Mouse (Mus musculus) adrenal gland, postnatal 10 days (tissue): ENCODE measurements around the gene Snx19. TPM values are rescaled to one million over a fixed set of nuclear protein-coding genes. Genes with fewer than 3 reads are reported as not detected.
A peak's percentile ranks its signal among the peaks of the same experiment; 100 is the strongest.

Experiments used
- DNase-seq: peaks from one replicate; pipeline ENCODE4 v3.0.0; 2021; ENCODE audit warnings: mixed read lengths
- long read RNA-seq, 2 experiments: library from polyadenylated mRNA; stranded (forward); transcript quantifications; one replicate each; pipeline ENCODE4 v2.0.0; 2021
- total RNA-seq, 2 experiments: library from RNA; stranded (reverse); gene quantifications; 2 replicates each; pipeline ENCODE4 v1.2.3; 2021

Snx19 gene
- 10 to 100 TPM; 20.3 to 24.6 TPM for total RNA-seq
- long read RNA-seq, experiment 1, full-length matches to known transcripts = 3 of 18 reads
- long read RNA-seq, experiment 1, partial matches to known transcripts = 4 of 18 reads
- long read RNA-seq, experiment 1, other reads (novel, unspliced or antisense) = 11 of 18 reads
- long read RNA-seq, experiment 2, partial matches to known transcripts = 1 of 5 reads
- long read RNA-seq, experiment 2, other reads (novel, unspliced or antisense) = 4 of 5 reads

DNA sequence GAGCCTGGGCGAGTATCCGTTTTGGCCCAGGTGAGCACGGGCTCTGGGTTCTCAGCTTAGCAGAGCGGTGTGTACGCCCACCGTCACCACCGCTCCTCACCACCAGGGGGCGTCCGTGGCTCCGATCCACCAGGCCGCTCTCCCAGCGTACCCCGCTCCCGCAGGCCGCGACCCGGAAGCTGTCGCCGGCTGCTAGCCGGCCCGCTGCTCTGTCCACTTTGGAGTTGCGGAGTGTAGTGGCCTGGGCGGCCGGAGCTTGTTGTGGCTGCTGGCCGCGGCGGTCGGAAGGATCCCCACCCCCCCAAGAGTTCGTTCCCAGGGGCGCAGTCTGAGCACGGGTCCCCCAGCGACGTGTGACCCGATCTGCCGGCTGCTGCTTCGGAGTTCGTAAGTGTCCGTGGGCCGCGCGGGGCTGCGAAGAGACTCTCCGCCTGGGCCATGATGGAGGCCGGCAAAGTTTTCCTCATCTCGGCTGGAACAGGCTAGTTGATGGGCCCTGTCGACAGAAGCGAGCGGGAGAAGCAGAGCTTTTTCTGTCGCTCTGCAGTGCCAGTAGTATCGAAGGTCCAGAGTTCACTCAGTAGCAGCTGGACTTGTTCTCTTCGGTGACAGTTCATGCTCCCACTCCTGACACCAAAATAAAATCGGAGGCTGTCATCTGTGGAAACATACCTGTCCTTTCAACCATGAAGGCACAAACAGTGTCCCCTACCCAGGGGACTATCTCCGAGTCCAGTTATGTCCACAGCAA is at the start of gene Snx19:
Gene Snx19 (plus strand): TSS at position 227 of the 751 bp plus-strand sequence.
- peak; percentile 98 for DNase-seq

DNA sequence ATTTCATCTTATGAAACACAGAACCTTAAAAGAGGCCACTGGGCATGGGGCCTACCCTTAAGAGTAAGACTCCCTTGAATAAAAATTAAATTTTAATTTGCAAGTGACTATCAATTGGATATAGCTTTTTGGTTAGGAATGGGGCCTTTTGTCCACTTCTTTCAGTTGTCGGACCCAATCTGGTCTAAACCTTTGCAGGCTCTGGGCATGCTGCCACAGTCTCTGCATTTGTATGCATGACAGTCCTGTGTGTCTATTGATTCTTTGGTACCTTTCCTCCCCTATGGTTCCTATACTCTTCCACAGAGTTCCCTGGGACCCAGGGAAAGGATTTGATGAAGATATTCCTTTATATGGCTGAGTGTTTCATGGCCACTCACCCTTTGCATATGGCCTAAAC is 26.1 kb upstream of the Snx19 start:
- DNase-seq = no peak

DNA sequence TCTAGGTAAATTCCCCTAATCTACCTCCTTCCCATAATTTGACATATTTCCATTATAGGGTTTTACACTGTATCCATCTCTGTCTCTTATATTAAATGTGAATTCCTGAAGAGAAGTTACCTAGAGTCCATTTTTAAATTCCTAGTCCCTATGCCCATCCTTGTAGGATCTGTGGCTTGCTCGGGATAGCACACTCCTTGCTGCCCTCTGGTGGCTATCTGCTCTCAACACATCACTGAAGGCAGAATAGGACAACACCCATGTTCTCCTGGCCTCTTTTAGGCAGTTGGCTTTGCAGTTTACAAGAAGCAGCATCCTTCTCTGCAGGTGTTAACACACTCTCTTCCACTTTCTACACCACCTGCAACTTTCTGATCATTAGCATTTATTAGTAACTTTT is 4.0 kb upstream of the Snx19 start:
- DNase-seq = peak; percentile 70

- DNase-seq = no peak
Observed at GRCm38 (mm10) chr9:30425178-30425577, 1.7 kb upstream of the Snx19 start.

GRCm38 (mm10) chr9:30428231-30428630 is 1.3 kb downstream of the Snx19 start:
- no peak for DNase-seq

DNA sequence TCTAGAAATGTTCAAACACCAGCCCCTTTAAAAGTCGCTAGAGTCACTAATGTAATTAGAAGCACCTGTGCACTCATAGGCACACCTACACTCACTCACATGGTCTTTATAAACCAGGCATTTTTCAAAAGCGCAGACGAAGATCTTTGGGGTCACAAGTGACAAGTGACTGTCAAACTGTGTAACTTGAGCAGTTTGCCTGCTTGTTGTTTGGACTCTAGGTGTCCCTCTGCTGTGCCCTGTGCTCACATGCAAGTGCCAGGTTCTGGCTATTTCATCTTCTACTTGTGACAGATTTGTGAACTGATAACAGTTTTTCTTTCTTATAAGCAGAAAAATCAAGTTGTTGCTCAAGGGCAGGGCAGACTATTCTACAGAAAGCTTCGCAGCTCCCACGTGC is 3.5 kb downstream of the Snx19 start:
- no peak for DNase-seq

DNA sequence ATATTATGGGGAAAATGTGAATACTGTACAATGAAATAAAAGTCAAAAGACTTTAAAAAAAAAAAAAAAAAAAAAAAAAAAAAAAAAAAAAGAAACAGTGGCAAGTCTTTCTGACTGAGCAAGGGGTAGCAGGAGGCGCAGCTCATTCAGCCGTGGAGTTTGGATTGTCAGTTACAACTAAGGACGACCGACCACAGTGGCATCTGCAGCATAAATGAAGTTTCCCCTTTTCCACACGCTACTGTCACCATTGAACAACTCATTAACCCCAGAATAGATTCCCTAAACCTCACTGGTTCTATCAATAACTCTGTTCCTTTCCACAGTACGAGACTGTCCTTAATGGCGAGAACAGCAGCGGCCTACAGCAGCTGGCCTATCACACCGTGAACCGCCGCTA is 5.0 kb downstream of the Snx19 start:
- DNase-seq = no peak

GRCm38 (mm10) chr9:30433914-30434313 is 7.0 kb downstream of the Snx19 start:
- no peak for DNase-seq

GRCm38 (mm10) chr9:30435902-30436585 is 9.1 kb downstream of the Snx19 start:
- DNase-seq = no peak

DNA sequence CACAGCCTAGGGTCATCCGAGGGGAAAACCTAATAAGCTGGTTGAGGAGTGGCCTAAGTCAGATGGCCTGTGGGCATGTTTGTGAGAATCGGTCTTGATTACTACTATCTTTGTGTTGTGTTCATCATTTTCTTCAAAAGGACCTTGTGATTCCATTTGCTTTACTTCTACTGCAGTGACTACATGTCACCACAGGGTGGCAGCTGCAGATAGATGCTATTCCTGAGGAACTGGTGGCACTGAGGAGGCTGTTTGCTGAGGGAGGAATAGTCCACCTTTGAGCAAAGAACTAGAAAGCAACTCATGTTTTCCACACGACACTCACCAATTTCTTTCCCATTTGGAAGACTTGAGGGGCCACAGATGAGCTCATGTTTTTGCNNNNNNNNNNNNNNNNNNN is 11.6 kb downstream of the Snx19 start:
- DNase-seq = peak; percentile 39

DNA sequence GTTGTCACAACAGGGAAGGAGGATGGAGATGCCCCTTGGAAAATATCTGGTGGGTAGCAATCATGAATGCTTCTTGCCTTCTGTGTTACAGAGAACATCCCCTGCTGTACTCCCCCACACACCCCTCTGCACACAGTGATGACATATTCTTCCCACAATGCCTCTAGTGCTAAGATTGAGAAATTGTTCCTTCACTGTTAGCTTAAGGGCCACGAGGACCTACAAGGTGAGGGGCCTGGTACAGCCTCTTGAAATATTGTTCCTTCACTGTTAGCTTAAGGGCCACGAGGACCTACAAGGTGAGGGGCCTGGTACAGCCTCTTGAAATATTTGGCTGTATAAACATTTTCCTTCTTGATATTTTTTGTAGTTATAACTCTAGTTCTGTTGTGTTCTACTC is 14.9 kb downstream of the Snx19 start:
- DNase-seq = no peak

DNA sequence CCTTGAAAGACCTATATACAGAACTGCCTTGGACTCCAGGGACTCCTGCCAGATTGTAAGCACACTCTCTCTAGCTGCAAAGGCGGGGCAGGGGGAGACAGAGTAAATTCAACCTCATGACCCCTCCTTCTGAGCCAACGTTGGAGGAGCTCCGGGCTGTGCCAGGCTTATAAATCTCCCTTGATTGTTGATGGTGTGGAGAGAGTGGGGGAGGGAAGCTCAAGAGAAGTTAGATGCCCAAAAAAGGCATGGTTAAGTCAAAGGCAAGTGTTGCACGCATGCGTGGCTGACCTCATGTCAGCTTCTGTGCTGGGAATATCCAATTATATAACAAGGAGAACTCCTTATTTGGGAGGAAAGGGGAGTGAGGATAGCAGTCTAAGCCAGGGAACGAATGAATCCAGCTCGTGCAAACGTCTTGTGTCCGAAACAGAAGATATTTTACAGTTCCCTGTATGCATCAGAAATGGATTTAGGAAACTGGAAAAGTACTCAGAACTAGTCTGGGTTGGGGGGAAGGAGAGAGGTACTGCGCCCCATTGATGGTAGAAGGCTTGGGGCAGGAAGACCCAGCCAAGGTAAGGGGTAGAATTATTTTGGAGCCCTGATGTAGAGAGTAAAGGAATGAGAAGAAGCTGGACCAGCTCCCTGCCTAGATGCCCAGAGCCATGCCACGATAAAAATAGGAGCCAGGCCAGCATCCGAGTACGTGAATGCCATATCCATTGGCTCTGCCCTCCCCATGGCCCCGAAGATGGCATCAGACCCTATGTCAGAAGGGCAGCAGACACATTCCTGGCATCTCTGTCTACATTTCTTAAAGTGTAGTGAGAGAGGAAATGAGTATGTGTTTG is 18.6 kb downstream of the Snx19 start:
- DNase-seq = no peak

DNA sequence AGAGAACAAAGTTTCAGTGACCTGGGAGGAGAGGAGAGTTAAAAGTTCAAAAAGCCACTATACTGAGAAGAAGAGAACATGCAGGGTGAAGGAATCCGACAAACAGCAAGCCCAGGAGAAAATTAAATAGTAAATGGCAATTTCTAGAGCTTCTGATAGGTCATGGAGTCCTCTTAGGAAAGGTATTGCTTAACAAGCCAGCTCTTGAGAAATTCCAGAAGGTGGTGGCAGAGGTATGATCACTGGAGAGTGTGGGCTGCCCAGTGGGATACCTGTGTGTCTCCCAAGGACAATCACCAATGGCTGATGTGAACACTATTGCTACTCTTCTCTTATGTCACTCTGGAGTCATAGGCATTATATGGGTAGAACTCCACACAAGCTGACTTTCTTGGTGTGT is 19.2 kb downstream of the Snx19 start:
- DNase-seq = no peak

DNA sequence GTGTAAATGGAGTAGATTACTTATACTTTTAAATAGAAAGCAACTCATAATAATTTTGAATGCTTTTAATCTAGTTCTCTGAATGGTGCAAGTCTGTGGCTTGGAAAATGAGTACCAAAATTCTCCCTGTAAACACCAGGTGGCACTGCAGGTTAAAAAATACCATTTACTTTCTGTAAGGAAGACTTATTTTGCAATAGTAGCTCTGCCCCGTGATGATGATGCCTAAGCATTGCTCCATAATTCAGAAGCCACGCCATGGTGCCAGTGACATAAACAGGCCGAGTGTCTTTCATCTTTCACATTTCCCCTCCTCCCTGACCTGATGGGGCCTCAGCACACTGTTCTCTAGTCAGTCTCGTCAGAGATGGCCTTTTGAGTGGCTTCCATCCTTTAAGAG is 21.6 kb downstream of the Snx19 start:
- peak; percentile 38 for DNase-seq

- DNase-seq = no peak
Observed at GRCm38 (mm10) chr9:30449862-30450261, 23.0 kb downstream of the Snx19 start.

GRCm38 (mm10) chr9:30450834-30451233 is 23.9 kb downstream of the Snx19 start:
- DNase-seq = no peak

DNA sequence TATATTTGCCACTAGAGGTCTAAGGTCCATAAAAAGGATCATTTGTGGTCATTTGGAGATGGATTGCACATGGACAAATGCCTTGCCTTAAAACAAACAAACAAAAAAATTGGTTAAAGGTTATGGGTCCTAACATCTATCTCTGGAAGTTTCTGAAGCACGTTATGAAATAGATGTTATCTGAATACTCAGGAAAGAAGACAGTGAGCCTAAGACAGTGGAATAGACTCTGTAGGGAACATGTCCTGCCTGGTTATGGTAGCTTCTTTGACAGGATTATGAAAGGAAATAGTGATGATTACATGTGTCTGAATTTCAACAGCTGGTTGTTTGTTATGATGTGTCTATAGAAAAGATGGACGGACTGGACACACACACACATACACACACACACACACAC is 27.6 kb downstream of the Snx19 start:
- no peak for DNase-seq

- DNase-seq = no peak
Observed at GRCm38 (mm10) chr9:30456250-30456649, 29.3 kb downstream of the Snx19 start.

DNA sequence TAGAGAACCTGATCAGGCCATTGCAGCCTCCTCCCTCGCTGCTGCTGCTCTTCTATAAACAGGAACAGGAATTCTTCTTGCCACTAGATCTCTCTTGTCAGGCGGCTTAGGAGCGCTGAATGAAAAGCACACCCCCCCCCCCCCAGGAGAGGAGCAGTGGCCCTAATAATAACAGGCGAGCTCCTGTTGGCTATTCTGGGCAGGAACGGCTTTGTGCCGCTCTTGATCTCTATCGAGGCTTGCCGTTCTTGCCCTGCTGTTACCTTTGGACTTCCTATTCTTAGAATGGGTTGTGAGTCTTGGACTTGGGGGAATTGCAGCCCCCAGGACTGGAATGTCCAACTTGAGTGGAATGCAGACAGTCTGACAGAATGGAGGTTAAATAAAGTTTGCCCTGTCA is 33.6 kb downstream of the Snx19 start:
- DNase-seq = no peak

DNA sequence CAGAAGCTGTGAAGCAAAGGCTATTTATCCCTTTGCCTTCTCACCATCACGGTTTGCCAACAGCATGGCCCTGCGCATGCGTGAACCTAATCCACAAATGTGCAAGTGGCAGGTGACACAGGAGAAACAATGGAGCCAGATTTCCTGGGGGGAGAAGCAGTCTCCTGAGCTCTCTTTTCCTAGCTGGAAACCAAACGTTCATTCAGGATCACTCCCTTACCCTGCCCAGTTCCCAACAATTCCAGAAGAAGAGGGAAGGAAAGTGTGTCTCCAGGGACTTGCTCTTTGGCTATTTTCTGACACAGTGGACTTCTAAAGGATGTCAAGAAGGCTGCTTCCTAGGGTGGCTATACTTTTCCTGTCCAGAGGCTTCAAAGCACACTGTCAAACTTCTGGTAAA is 37.8 kb downstream of the Snx19 start:
- DNase-seq = no peak

DNA sequence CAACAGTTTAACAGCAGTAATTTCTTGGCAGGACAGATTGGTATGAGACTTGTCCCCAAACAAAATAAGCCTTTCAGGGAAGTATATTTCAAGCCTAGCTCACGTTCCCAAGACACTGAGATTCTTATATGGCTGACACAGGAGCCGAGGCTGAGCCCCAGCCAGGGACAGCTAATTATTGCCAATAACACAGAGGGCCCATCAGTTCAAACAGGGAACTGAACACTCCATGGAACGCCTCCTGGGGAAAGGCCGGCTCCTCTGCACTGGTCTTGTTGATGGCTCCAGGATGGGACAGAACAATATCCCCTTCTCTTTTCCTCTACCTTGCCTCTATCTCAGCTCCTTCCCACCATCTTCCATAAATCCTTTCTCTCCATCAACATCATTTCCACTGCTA is 53.1 kb downstream of the Snx19 start:
- no peak for DNase-seq

- DNase-seq = peak; percentile 95
Observed at GRCm38 (mm10) chr9:30480464-30480863, 53.6 kb downstream of the Snx19 start.

DNA sequence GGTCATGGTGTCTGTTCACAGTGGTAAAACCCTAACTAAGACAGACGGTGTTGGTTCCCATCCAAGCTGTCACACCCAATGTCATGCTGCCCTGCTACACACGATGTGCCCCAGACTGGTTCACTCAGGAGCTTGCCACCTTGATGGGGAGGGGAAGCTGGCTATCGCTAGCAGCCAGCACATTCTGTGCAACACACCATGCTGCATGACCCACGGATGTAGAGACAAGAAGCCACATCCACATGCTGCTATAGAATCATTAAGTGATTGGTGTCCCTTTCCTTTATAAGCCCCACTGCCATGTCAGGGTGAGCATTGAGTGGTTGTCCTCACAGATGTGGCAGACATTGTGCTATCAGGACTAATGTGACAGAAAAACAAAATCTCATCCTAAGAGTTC is 55.2 kb downstream of the Snx19 start:
- no peak for DNase-seq
